Mouse (Mus musculus) cortical plate, adult 2 months (tissue): ENCODE measurements at regions not wholly inside any gene's neighbourhood (a gene's known extent, or its start where the extent isn't known, plus 50 kb on each side); places are given as distances from the start of the nearest gene placed in this dataset.

Experiments used
- CTCF ChIP-seq: fragments of 200-500 bp; IDR thresholded peaks from 2 replicates; pipeline ENCODE4 v1.5.1; 2011; ENCODE audit warnings: mild to moderate bottlenecking, control low read depth, low read length; ENCODE audit not compliant: insufficient read depth; ENCODE audit errors: extremely low read depth
- POLR2A ChIP-seq: fragments of 200-500 bp; IDR thresholded peaks from 2 replicates; pipeline ENCODE4 v1.6.1; 2011; ENCODE audit warnings: mild to moderate bottlenecking, low read length, control low read depth; ENCODE audit not compliant: insufficient read depth; ENCODE audit errors: extremely low read depth

GRCm38 (mm10) chr4:142816986-142817385, 395.8 kb downstream of the Prdm2 start:
- TF ChIP-seq CTCF: no peak
- TF ChIP-seq POLR2A: no peak
